Mouse (Mus musculus) hindbrain, embryonic 11.5 days (tissue): Measurements from ENCODE around the gene Ggct. TPM values are rescaled to one million over a fixed set of nuclear protein-coding genes. Genes with fewer than 3 reads are reported as not detected.
A peak's percentile ranks its signal among the peaks of the same experiment; 100 is the strongest.

Experiments used
- ATAC-seq: fragments of 200-750 bp; cut with Nextera tagmentation; 2 replicates; pipeline ENCODE4 v1.8.0; 2017; ENCODE audit warnings: mild to moderate bottlenecking, moderate TSS enrichment, moderate library complexity; ENCODE audit not compliant: low FRiP score
- DNase-seq: peaks from one replicate; pipeline ENCODE4 v3.0.0-alpha.2; 2015; ENCODE audit warnings: low spot score
- H3K27ac ChIP-seq: fragments of 300-500 bp; sonication (generic); 2 replicates; pipeline ENCODE4 v1.5.1; 2014; ENCODE audit warnings: mild to moderate bottlenecking, low read depth, low read length
- H3K27me3 ChIP-seq: fragments of 300-500 bp; sonication (generic); 2 replicates; pipeline ENCODE4 v1.6.1; 2014; ENCODE audit warnings: mild to moderate bottlenecking, low read length, moderate library complexity, mixed read lengths; ENCODE audit not compliant: control insufficient read depth, insufficient read depth
- H3K36me3 ChIP-seq: fragments of 300-500 bp; sonication (generic); 2 replicates; pipeline ENCODE4 v1.6.1; 2014; ENCODE audit warnings: mild to moderate bottlenecking, low read length, moderate library complexity, mixed read lengths; ENCODE audit not compliant: control insufficient read depth, insufficient read depth
- H3K4me1 ChIP-seq: fragments of 300-500 bp; sonication (generic); replicated peaks from 2 replicates; pipeline ENCODE4 v1.6.1; 2014; ENCODE audit warnings: low read length, mixed read lengths; ENCODE audit not compliant: control insufficient read depth, insufficient read depth
- H3K4me2 ChIP-seq: fragments of 300-500 bp; sonication (generic); replicated peaks from 2 replicates; pipeline ENCODE4 v1.6.1; 2014; ENCODE audit warnings: mild to moderate bottlenecking, low read depth, low read length
- H3K4me3 ChIP-seq: fragments of 300-500 bp; sonication (generic); 2 replicates; pipeline ENCODE4 v1.5.1; 2014; ENCODE audit warnings: low read depth, low read length
- H3K9ac ChIP-seq: fragments of 300-500 bp; sonication (generic); 2 replicates; pipeline ENCODE4 v1.6.1; 2014; ENCODE audit warnings: low read depth, low read length
- H3K9me3 ChIP-seq: fragments of 300-500 bp; sonication (generic); 2 replicates; pipeline ENCODE4 v1.6.1; 2016; ENCODE audit warnings: low read length; ENCODE audit not compliant: control insufficient read depth
- WGBS: fragments of 180-500 bp; shearing (Covaris S2); extraction: QIAGEN DNeasy Blood & Tissue Kit; methylation state at CpG from one replicate; pipeline ENCODE4 v1.1.7; 2014; 5-methylcytosine and 5-hydroxymethylcytosine counted together
- polyA plus RNA-seq: library from polyadenylated mRNA; unstranded; fragments of >200 nt; fragmentation: Nextera tagmentation; extraction: Ambion mirVana; gene quantifications from 2 replicates; pipeline ENCODE4 v1.2.1, GENCODE M21; 2014

Ggct gene
- polyA plus RNA-seq = 18.2 and 18.9 TPM in 2 replicates

DNA sequence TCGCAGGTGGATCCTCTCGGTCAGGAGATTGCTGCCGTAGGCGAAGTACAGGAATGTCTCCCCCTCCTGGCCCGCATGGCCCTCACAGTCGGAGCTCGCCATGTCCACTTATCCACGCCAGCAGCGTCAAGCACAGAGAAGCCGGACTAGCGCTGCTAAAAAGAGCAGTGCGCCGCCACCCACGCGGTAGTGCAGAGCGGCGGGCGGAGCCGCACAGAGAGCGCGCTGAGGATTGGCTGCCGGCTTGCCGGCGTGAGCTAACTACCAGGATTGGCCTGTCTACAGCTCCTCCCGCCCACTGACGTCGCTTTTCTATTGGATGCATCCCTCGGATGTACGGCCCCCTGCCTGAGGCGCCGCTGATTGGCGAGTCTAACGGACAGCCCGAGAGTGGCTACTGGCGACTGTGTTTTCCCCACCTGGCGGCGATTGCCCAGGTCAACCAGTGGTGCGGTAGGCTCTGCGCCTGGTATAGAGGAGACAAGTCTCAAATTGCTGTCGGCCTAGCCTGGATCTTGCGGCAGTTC is at the start of gene Ggct:
Ggct (minus strand) TSS at position 217 of the 527 bp plus-strand sequence.
- 2% methylated on average over 41 of the region's 41 CpGs for WGBS
- H3K27ac ChIP-seq = no peak within 1 kb of the TSS

DNA sequence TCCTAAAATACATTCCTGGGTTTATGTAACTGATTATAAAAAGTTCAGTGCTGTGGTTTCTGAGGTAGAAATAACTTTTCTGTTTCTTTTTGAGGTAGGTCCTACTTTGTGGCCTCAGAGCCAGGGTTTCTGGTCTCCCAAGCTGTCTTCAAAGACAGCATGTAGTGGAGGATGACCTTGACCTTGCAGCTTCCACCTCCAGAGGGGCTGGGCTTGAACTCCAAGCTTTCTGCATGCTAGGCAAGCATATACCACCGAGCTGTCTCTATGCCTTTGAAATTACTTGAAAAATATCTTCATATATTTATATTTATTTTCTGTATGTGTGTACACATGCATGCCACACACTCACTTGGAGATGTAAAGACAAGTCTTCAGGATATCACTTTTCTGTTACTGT is 47.3 kb upstream of the Ggct start:
- Histone ChIP-seq H3K27me3 (no peaks in the 10 kb centered on the region), H3K4me1 (no peaks in the 10 kb centered on the region), H3K4me3 (no peak overlapping the region), H3K36me3 (no peaks in the 10 kb centered on the region), H3K9ac (no peak overlapping the region), H3K4me2 (no peak overlapping the region), H3K9me3 (no peaks in the 10 kb centered on the region), H3K27ac (no peak overlapping the region)
- DNase-seq (no peak), ATAC-seq (no peak)
- 80% methylated on average over 1 of the region's 1 CpGs for WGBS

More for the DNA sequence above, at the start of gene Ggct:
- no peaks in the 10 kb centered on the region for H3K9me3 ChIP-seq
- peak within 1 kb of the TSS; percentile 54; the same call in 1 of the 2 replicates for H3K9ac ChIP-seq
- H3K4me3 ChIP-seq = peak within 1 kb of the TSS; percentile 53
- H3K4me1 ChIP-seq = no peaks in the 10 kb centered on the region
- no peaks in the 10 kb centered on the region for H3K27me3 ChIP-seq
- H3K36me3 ChIP-seq = no peaks in the 10 kb centered on the region
- ATAC-seq (peak; percentile 100), DNase-seq (peak; percentile 95)
- peak within 1 kb of the TSS; percentile 87 for H3K4me2 ChIP-seq

- Histone ChIP-seq H3K4me2 (peak overlapping the region; percentile 60; the same call in 1 of the 2 replicates), H3K27ac (no peak overlapping the region), H3K9me3 (no peaks in the 10 kb centered on the region), H3K36me3 (no peaks in the 10 kb centered on the region), H3K9ac (no peak overlapping the region), H3K4me1 (no peaks in the 10 kb centered on the region), H3K4me3 (no peak overlapping the region; the same call in 1 of the 2 replicates), H3K27me3 (no peaks in the 10 kb centered on the region)
- DNase-seq = no peak
- no peak for ATAC-seq
- WGBS = 77% methylated on average over 6 of the region's 6 CpGs
These were observed 46.7 kb upstream of the Ggct start for GRCm38 (mm10) chr6:55039446-55039783.

- Histone ChIP-seq H3K4me1 (no peaks in the 10 kb centered on the region), H3K9me3 (no peaks in the 10 kb centered on the region), H3K27ac (peak overlapping the region; percentile 95), H3K4me2 (peak overlapping the region; percentile 60), H3K9ac (peak overlapping the region; percentile 92), H3K4me3 (peak overlapping the region; percentile 96), H3K36me3 (no peaks in the 10 kb centered on the region), H3K27me3 (no peaks in the 10 kb centered on the region)
- DNase-seq = no peak
- ATAC-seq = no peak
- WGBS = 5% methylated on average over 12 of the region's 12 CpGs
These were observed 46.1 kb upstream of the Ggct start for GRCm38 (mm10) chr6:55038671-55039445.

DNA sequence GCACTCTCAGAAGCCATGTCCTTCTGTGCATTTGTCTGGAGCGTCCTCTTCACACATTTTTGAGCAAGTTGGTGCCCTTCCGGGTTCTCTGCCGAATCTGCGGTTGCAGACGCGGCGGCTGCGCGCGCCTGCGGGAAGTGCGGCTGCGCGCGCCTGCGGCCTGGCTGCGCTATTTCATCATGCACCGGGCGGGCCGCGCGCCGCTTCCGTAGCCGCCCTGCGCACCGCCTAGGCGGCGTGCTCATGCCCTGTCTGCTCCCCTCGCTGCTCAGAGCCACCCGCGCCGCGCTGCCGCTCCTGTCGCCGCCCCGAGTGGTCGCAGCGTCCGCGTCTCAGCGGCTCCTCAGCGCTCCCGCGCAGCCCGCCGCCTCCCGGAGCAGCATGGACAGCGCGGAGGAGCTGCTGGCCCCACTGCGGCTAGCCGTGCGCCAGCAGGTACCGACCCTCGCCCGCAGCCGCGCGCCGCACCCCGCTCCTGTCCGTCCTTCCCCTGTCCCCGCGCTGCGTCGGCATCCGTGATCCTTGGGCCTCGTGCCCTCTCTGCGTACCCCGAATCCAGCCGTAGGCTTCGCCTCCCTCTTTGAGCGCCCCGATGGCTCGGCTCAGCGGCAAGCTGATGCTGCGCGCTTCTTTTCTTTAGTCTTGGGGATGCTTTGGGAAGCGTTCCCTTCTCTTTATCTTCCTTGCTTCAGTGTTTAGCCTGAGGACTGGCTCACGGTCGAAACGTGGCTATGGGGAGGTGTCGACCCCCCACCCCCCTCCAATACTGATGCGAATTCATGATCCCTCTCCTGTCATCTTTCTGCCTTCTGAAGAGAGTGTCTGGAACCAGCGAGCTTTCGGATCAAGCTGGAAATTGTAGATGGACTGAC is 45.3 kb upstream of the Ggct start, which contains the start of gene Gars:
Gars (plus strand) TSS at position 209 of the 872 bp plus-strand sequence.
- WGBS = under 1% methylated on average over 79 of the region's 87 CpGs
- Histone ChIP-seq H3K27me3 (no peaks in the 10 kb centered on the region), H3K9me3 (no peaks in the 10 kb centered on the region), H3K4me3 (peak within 1 kb of the TSS; percentile 96), H3K27ac (peak within 1 kb of the TSS; percentile 95), H3K9ac (peak within 1 kb of the TSS; percentile 92), H3K4me2 (peak within 1 kb of the TSS; percentile 60), H3K36me3 (no peaks in the 10 kb centered on the region), H3K4me1 (no peaks in the 10 kb centered on the region)
- peak; percentile 94 for DNase-seq
- peak; percentile 95 for ATAC-seq

DNA sequence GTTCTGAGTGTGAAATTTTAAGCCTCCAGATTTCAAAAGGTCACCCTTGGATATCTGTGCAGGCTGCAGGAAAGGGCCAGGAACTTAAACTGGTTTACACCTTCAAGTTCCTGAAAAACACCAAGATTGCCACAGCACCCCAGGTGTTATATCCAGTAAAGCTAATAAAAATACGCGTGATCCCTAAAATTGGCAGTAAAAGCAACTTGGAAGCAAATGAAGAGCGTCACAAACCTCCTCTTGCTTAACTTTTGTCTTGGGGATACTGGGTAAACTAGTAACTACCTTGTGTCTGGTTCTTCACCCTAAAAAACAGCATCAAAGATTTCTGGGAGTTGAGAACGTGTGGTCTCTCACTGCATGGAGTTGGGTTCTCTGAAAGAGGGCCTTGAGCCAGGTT is 44.0 kb upstream of the Ggct start:
- no peaks in the 10 kb centered on the region for H3K9me3 ChIP-seq
- DNase-seq = no peak
- WGBS = 89% methylated on average over 4 of the region's 4 CpGs
- ATAC-seq = no peak
- no peak overlapping the region for H3K4me3 ChIP-seq
- no peak overlapping the region for H3K9ac ChIP-seq
- no peak overlapping the region for H3K27ac ChIP-seq
- no peak overlapping the region for H3K4me2 ChIP-seq
- H3K36me3 ChIP-seq = no peaks in the 10 kb centered on the region
- no peaks in the 10 kb centered on the region for H3K4me1 ChIP-seq
- no peaks in the 10 kb centered on the region for H3K27me3 ChIP-seq

DNA sequence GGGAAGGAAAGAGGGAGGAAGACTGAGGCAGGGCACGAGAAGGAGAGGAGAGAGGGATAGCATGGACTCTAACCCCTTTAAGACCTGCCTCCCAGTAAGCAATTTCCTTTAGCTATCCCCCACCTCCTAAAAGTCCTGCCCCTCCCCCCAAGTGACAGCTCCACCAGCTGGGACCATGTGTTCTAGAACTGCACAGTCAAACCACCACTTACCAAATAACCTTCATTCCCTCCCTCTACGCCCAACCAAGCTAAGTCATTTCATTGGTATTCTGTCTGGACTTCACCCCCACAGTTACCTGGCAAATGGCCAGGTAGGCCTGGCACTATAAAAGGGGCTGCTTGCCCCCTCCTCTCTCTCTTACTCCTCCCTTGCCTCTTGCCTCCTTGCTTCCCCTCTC is 34.9 kb upstream of the Ggct start:
- ATAC-seq = no peak
- Histone ChIP-seq H3K4me1 (no peaks in the 10 kb centered on the region), H3K27me3 (no peaks in the 10 kb centered on the region), H3K27ac (no peak overlapping the region), H3K4me3 (no peak overlapping the region), H3K9me3 (no peaks in the 10 kb centered on the region), H3K36me3 (no peaks in the 10 kb centered on the region), H3K4me2 (no peak overlapping the region), H3K9ac (no peak overlapping the region)
- no peak for DNase-seq
- WGBS = 89% methylated on average over 2 of the region's 2 CpGs

DNA sequence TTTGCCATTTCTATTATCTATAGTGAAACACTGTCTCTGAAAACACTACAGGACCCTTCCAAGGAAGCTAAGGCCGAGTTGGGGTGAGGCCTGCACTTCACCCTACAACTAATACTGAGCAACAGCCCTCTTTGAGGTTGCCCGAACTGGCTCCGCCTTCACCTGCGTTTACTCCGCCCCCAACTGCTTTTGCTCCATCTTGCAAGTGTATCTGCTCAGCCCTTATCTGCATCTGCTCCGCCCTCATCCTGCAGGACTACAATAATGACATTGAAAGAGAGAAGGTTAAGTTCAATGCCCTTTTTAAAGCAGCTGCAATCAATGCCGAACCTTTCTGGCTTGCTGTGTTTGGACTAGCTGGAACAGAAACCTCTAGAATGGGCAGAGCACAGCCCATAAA is 29.1 kb upstream of the Ggct start:
- Histone ChIP-seq H3K4me1 (no peaks in the 10 kb centered on the region; the same call in 1 of the 2 replicates), H3K4me2 (no peak overlapping the region), H3K9ac (no peak overlapping the region), H3K27me3 (no peaks in the 10 kb centered on the region), H3K36me3 (no peaks in the 10 kb centered on the region), H3K9me3 (no peaks in the 10 kb centered on the region), H3K4me3 (no peak overlapping the region), H3K27ac (no peak overlapping the region)
- DNase-seq = no peak
- no peak for ATAC-seq
- 88% methylated on average over 7 of the region's 7 CpGs for WGBS
